Mouse (Mus musculus): ENCODE results near the gene Slit3.

Gene Slit3

DNA sequence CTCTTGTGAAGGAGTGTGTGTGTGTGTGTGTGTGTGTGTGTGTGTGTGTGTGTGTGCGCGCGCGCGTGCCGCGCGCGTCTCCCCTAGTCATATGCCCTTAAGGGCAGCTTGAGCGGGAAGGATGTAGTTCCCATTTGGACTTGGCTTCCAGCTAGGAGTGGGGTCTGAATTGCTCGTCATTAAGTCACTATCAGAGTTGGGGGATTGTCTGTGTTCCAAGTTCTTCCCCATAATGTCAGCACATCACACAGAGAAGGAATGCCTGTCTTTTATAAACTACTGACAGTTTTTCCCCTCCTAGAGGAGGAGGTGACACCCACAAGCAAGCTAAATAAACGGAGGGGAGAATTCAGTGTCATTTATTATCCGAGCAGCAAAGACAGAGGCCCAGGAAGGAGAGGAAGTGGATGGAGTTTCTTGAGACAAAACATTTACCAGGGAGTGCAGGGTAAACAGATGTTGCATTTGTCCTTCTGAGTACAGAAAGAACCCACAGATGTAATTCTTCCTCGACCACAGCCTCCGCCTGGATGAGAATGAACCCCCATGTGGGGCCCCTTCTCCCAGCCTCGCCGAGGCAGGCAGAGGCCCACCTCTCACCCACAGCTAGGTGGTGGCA lies 3.6 kb downstream of the Slit3 start:
- no peak for DNase-seq (ENCODE audit: low spot score in 2 of 2)

DNA sequence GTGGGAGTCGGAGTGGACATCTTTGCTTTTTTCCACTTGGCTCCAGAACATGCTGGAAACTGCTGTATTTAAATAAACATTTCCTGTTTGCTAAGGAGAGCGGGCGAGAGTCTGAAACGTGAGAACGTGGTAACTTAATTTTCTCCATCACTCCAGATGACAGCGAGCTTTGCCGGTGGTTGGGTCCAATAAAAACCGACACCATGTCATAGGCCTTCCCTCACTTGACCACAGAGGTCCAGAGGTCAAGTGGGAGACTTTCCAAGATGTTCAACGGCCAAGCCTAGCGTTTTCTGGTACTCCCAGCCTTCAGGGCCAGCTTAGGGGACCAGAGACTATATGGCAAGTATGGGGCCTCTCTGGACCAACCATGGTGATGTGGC lies 4.1 kb downstream of the Slit3 start:
- no peak for DNase-seq (ENCODE audit: low spot score in 2 of 2)

DNA sequence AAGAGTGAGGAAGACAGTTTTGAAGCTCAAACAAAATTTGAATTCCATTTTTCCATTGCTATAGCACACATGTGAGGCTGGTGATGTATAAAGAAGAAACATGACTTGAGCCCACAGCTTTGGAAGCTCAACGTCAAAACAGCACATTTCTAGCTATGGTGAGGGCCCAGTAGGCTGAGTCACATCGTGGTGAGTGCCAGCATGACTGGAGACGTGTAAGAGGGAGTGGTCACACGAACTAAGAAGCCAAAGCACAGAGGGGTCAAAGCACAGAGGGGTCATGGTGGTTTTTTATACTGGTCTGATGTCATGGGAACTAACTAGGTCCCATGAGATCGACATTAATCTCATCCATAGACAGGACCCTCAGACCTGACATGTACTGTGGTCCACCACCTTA lies 10.7 kb downstream of the Slit3 start:
- no peak for DNase-seq (ENCODE audit: low spot score in 2 of 2)

DNA sequence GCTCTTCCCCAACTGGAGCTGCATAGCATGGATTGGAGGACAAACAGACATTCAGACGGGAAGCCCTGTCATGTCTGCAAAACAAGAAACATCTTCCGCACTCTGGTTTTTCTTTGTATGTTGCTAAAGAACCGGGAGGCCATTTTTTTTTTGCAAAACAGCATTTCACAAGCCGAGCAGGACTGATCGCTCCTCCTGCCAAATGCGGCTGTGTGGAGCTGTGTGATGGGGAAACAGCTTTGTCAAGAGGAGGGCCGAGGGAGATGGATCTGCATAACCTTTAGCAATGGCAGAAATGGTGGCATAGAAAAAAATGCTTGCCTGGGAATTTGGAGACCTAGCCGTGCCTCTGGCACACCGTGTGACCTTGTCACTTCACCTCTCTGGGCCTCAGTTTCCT lies 15.6 kb downstream of the Slit3 start:
- DNase-seq (ENCODE audit: low spot score in 2 of 2) = no peak

DNA sequence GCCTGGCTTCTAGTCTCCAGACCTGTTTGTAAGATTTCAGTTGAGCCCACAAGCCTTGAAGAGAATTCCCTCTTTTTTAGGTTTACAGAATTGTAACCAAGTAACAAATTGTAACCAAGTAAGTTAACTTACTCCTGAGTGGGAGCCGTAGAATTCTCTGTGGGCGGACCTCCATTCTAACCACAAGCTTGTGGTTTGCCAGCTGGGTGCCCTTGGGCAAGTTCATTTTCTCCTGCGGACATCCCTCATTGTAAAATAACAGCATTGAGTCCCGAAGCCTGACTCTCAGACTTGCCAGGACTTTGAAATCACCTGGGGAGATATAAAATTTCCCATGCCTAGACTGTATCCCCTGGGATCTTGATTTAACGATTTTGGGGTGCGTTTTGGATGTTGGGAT lies 19.1 kb downstream of the Slit3 start:
- no peak for DNase-seq (ENCODE audit: low spot score in 2 of 2)

DNA sequence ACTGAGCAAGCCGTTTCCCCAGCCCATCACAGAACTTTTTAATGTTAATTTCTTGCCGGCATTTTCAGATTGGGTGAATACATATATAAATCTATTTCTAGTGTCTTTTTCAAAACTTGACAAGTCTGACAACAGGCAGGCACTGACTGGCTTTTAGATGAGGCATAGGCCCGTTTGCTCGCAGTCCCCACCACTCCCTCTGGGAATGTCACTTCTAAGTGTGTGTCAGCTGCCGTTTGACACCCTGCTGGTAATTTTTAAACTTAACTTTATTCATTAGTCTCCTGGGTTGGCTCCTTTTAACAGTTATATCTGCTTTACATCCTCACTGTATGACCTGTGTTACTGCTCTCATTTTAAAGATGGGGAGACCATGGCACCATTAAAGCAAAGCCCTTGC lies 21.2 kb downstream of the Slit3 start:
- no peak for DNase-seq (ENCODE audit: low spot score in 2 of 2)

DNA sequence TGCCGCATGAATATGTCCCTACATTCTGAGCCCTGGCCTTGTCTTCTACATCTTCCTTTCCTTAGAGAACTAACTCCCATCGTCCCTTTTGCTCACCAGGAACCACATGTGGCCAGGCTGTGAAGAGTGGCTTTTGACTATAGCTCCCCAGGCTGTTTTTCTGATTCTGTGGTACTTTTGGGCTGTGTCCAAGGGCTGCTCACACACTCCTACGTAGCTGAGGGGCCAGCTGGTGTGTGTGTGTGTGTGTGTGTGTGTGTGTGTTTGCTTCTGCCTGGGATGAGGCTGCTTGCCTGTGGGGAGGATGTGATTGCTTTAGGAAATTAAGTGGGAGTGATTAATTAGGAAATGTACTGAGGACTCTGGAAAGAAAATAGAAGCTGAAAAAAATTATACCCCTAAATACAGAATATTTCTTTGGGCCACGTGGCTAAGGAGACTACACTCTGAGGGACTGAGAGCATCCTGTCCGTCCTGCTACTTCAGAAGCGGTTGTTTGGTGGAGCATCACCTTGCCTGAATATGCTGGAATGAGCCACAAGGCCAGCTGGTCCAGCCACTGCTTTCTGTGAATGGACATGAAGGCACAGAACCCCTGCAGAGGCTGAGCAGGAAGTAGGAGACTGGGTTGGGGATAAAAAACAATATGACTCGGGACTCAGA lies 21.8 kb downstream of the Slit3 start:
- no peak for DNase-seq (ENCODE audit: low spot score in 2 of 2)

DNA sequence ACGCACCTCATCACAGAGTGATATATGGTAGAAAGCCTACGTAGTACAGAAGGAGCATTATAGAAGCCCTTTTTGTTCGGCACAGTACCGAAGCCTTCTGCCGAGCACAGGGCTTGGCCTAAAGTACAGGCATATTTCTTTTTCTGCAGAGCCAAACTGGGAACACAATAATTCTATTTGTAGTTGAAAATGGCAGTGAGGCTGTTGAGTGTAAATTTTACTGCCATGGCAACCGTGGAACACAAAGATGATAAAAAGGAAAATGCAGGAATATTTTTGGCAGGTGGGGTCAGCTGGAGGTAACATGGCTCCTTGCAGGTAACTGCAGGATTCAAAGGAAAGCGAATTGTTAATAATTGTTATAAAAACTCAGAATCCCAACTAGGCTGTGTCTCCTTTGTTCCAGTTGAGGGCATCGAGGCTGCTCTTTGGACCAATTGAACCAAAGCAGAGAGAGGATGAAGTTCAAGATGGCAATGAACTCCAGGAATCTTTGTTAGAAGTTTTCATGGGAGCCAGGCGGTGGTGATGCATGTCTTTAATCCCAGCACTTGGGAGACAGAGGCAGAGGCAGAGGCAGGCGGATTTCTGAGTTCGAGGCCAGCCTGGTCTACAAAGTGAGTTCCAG lies 26.9 kb downstream of the Slit3 start:
- DNase-seq (ENCODE audit: low spot score in 2 of 2) = no peak

DNA sequence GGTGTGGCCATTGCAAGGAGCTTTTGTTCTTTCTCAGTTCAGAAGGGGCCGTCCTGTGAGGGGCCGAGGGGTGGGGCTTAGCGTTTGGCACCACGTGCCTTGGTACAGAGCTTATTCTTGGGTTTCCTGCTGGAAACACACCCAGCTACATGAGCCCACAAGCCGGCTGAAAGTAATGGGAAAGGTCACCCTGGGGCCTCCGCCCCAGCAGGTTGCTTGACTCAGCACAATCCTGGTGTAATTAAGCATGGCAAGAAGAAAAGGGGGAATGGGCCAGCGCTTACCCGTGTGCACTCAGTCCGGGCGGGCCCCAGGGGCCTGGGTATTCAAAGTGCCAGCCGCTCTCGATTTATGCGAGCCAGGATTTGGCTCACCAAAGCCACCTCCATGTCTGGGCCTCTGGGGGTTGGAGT lies 30.5 kb downstream of the Slit3 start:
- DNase-seq (ENCODE audit: low spot score in 2 of 2) = no peak

DNA sequence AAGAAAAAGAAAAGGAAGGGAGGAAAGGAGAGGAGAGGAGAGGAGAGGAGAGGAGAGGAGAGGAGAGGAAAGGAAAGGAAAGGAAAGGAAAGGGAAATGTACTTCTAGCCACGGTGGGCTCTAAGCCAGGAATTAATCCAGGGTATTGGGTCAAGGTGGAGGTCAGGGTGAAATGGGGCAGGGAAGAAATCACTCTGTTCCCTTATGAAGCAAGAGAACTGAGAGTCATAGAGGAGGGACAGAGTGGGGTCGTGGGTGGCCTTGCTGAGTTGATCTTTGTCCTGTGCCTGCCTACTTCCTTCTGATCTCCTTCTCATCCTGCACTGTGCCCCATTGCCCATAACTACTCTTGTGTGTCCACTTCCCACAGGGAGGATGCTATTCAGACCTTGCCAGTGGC lies 31.9 kb downstream of the Slit3 start:
- no peak for DNase-seq (ENCODE audit: low spot score in 2 of 2)

DNA sequence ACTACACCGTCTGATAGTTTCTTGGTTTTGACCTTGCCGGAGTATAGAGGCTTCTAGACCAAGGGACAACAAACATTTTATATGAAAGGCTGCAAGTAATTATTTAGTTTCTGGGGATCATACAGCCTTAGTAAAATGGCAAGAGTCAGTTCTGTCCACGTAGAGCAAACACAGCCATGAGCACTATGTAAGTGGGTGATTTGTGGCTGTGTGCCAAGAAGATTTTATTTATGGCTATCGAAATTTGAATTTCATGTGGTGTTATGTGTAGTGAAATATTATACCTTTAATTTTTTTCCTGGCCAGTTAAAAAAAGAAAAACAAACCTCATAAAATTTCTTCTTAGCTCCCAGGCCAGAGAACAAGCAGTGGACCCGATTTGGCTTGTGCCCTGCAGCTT lies 33.4 kb downstream of the Slit3 start:
- no peak for DNase-seq (ENCODE audit: low spot score in 2 of 2)

DNA sequence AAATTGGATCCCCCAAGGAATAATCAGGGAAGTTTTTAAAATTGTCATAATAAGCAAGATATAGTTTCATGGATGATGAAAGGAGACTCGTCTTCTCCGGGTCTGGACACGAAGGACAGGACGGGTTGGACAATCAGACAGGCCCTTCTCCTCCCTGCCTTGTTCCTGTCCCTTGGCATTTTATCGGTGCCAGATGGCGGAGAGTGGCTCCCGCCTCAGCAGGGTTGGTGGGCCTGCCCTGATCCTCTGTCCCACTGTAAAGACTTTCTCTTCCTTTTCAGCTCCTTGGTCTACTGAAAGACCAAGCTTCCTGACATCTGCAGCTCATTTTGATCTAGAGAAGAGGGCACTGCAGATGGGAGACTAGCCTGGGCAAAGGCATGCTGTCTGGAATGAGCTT lies 34.3 kb downstream of the Slit3 start:
- no peak for DNase-seq (ENCODE audit: low spot score in 2 of 2)

DNA sequence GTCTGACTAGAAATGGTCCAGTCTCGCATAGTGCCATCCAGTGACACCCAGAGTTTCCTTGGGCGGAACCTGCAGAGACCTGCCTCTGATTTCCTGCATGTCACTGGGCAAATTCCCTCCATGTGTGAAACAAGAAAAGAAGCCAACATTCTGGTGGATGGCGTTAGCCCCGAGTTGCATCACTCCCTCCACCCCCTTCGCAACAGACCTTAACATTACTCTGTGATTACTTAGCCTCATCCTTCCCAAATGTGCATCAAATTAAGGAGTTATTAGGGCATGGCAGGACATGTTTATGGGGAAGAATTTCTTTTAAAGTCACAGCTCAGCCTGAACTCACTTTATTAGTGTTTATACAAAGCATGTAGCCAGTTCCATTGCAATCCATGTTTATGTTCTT lies 35.7 kb downstream of the Slit3 start:
- no peak for DNase-seq (ENCODE audit: low spot score in 2 of 2)

DNA sequence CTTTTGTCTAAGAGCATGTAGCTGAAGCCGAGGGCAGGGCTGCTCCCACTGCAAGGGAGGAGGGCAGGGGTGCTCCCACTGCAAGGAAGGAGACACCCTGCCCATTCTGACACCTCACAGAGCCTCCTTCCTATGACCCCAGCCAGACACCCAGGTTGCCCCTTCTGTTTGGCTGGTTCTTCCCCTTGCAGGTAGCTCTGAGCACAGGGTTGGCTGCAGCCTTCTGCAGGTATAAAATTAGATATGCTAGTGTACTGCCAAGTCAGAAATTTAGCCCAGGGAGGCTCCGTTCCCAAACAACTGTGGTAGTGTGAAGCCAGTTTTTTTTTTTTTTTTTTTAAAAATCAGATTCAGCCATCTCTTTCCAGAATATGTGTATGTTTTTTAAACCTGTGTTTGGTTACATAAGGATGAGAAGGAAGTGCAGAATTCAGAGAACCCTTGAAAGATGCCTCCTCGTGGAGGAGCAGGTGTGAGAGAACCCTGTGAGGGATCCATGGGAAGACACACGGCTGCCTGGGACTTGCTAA lies 39.7 kb downstream of the Slit3 start:
- DNase-seq (ENCODE audit: low spot score in 2 of 2) = no peak

DNA sequence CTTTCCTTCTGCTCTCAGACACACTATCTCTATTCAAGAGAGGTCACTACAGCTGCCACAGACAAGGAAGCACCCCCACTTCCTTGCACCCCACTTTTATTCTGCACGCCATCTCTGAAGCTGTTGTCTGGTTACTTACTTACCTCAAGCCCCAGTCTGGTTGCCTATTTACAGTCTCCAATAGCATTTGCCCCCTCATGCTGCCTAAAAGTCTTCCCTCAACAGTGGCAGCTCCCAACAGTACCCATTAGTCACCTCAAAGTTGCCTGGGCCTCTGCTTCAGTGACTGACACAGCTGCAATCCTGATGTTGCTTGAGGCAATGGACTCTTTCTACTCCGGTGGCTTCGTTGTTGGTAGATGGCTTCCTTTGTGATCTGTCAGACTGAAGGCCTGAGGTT lies 42.4 kb downstream of the Slit3 start:
- no peak for DNase-seq (ENCODE audit: low spot score in 2 of 2)

DNA sequence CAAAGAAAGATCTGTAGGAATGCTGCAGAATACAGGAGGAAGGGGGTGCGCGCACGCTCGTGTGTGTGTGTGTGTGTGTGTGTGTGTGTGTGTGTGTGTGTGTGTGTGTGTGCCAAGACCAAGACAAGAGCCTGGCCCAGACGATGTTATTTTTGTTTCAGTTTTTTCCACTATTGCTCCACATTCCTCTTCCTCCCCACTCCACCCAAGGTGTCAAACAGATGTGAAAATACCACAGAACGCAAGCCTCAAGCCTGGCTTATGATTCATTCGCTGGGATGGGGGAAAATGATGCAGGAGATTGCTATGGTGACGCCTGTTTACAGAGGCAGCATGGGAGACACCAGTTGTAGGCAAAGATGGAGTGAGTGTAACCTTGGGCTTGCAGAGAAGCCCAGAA lies 46.2 kb downstream of the Slit3 start:
- DNase-seq (ENCODE audit: low spot score in 2 of 2) = no peak

DNA sequence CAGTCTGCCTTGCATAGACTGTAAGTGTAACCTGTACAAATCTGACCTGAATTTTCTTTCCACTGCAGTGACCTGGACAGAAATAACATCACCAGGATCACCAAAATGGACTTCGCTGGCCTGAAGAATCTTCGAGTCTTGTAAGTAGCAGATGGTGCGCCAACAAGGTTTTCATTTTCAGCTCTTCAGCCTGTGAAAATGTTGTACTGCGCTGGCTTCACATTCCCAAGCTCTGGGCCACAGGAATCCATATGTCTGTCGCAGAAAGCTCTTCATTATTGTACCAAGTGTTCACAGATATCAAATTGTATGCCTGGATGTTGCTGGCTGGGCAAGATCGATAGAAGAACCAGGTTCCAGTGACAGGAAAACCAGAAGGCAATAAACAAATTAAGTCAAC lies 50.5 kb downstream of the Slit3 start:
- no peak for DNase-seq (ENCODE audit: low spot score in 2 of 2)

DNA sequence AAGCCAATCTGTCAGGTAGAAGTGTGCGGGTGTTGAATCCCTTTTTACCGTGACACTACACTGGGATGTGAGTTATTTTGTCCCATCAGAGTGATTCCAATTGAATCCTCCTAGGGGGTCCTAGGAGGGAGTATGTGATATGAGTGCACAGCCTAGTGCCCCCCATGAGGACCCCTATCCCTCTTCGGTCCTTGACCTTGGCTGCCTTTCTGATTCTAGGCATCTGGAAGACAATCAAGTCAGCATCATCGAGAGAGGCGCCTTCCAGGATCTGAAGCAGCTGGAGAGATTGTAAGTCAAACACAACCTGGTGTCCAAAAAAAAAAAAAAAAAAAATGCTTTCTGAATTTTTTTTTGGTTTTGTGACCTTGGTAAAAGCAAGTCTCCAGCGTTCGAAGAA lies 56.5 kb downstream of the Slit3 start:
- no peak for DNase-seq (ENCODE audit: low spot score in 2 of 2)

DNA sequence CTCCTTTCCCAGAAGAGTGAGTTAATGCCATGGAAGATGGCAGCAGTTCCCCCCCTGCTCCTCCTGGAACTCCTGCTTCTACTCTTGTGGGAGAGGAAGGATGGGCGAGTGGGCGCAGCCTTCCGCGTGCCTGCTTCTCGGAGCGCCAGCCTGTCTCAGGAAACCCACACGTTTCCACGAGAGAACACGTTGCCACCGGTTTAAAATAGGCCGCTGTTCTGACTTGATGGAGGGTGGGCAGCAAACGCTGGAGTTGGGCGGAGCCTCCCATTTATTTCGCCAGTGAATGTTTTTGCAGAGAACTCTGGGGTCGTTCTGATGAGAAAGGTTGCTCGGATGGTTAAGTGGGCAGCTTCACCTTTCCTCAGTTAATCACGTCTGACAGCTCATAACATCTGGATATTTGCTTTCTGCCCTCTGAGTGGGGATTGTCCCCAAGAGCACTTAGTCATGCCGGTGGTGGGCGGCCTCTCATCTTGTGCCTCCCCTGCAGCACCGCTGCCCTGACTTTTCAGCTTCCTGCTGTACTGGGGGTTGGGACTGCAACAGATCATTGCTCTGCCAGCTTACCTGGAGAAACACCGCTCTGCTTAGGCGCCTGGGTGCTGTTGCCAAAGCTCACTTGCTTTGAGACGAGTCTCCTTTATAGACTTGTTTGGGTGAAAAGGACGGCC lies 57.3 kb downstream of the Slit3 start:
- no peak for DNase-seq (ENCODE audit: low spot score in 2 of 2)

DNA sequence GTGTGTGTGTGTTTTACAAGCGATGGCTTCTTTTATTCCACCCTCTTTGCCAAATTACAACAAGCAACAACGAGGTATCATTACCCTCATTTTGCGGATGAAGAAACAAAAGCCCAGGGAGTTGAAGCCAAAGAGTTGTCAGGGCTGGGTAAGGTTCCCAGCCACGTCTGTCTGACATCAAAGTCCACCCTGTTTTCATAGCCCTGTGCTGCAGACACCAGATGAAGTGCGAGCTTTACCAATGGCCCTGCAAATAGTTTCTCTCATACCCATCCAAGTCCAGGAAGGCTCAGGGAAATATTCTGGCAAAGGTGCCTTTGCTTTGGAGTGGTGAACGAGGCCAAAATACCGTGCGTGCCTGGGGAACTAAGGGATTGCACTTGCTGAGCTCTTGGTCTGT lies 58.3 kb downstream of the Slit3 start:
- DNase-seq (ENCODE audit: low spot score in 2 of 2) = no peak

DNA sequence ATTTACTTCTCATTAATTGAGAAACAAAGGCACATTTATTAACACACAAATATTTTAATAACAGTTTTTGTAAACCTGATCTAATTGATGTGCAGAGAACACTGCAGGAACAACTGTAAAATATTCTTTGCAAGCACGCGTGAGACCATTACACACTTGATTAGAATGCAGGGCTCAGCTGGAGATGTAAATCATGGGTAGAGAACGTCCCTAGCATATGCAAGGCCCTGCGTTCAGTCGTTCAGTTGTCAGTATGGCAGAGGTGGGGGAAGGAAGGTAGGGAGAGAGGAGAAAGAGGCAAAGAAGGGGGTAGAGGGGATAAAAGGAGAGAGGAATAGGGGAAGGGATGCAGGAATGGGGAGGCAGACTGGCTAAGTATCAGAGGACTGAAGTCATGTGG lies 61.9 kb downstream of the Slit3 start:
- no peak for DNase-seq (ENCODE audit: low spot score in 2 of 2)

DNA sequence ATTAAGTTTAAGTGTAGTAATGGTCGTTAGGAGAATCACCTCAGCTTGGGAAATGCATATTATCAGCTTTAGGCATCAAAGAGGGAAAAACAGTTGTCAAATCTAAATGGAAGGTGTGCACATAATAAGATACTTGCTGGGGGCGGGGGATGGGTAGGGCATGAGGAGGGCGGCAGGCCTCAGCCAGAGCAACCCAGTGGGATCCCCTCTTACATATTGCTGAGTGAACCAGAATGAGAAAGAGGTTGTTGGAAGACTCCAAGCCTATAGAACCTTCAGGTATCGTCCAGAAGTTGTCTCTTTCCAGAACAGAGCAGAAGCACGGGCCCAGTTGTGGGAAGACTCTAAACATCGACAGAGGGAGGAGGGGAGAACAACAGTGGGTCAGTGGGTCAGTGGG lies 73.8 kb downstream of the Slit3 start:
- DNase-seq (ENCODE audit: low spot score in 2 of 2) = no peak

DNA sequence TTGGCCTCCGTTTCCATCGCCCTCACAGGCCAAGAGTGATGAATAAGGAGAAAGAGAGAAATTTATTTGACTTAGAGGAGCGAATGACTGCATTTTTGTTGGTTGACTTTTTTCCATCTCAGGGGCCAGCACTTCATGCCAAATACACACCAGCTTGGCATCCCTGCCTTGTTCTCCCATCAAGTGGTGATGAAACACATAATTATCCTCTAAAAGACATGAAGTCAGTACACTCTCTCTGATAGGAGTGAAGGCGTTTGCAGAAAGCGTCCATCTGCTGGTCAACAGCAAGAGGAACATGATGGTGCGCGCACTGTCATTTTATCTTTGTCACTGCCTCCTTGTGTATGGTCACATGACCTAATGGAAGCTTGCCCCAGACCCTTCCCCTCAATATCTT lies 75.8 kb downstream of the Slit3 start:
- no peak for DNase-seq (ENCODE audit: low spot score in 2 of 2)
